Comparison of ENCODE assay signal across 27 mouse cellular contexts in genomic region chr17:51894278-51894677, GRCm38 (mm10).
DNase-seq lines count a peak whose midpoint lies in the region; ATAC-seq lines count a peak whose summit lies in the region.
"Had no signal": no experiment of that assay in that cellular context is flagged by ENCODE, and none has a peak within 500 bp of the region (broad histone marks: within the 10 kb centered on the region; RNA-seq: fewer than 3 reads in every experiment).

No protein-coding gene starts in this region.

- H3K36me3 ChIP-seq in forebrain, embryonic 16.5 days (ENCODE audit: control insufficient read depth, insufficient read depth), result no peaks in the 10 kb centered on the region
- H3K36me3 ChIP-seq: embryonic facial prominence, embryonic 13.5 days; embryonic facial prominence, embryonic 15.5 days; forebrain, embryonic 10.5 days; forebrain, embryonic 12.5 days; G1E had no signal

- H3K27me3 ChIP-seq in forebrain, embryonic 16.5 days (replicated peaks; ENCODE audit: control insufficient read depth, insufficient read depth, low read length), result no peaks in the 10 kb centered on the region
- H3K27me3 ChIP-seq: CH12.LX; embryonic facial prominence, embryonic 13.5 days; embryonic facial prominence, embryonic 15.5 days; forebrain, embryonic 12.5 days; Patski had no signal

- no peak overlapping the region for H3K27ac ChIP-seq in forebrain, embryonic 16.5 days (ENCODE audit: low read length)
- H3K27ac ChIP-seq: embryonic facial prominence, embryonic 13.5 days; embryonic facial prominence, embryonic 15.5 days; forebrain, embryonic 10.5 days; forebrain, embryonic 12.5 days had no signal

- 0 out of 2 replicates have a peak, but pooled peaks cover under 1% of the 10 kb centered on the region for H3K9me3 ChIP-seq in forebrain, embryonic 16.5 days (ENCODE audit: control insufficient read depth, low read length)
- H3K9me3 ChIP-seq: embryonic facial prominence, embryonic 15.5 days; forebrain, embryonic 10.5 days; forebrain, embryonic 12.5 days had no signal

- no peak overlapping the region for H3K9ac ChIP-seq in forebrain, embryonic 16.5 days (replicated peaks; ENCODE audit: low read depth, low read length)
- H3K9ac ChIP-seq: embryonic facial prominence, embryonic 13.5 days; embryonic facial prominence, embryonic 15.5 days; forebrain, embryonic 12.5 days; forebrain, postnatal 0 days had no signal

- no peak for ATAC-seq in forebrain, embryonic 16.5 days
- ATAC-seq: forebrain, embryonic 14.5 days; forebrain, postnatal 0 days; Patski had no signal

- no peak overlapping the region for H3K4me2 ChIP-seq in forebrain, embryonic 16.5 days (ENCODE audit: low read length)
- H3K4me2 ChIP-seq: embryonic facial prominence, embryonic 13.5 days; embryonic facial prominence, embryonic 15.5 days; forebrain, embryonic 12.5 days had no signal

- no peak overlapping the region for H3K4me3 ChIP-seq in forebrain, embryonic 16.5 days (replicated peaks; ENCODE audit: low read length)
- H3K4me3 ChIP-seq: embryonic facial prominence, embryonic 13.5 days; embryonic facial prominence, embryonic 15.5 days; erythroblast, embryonic 14.5 days; forebrain, embryonic 10.5 days; forebrain, embryonic 12.5 days had no signal

- peak; percentile 66 for DNase-seq in CD4-positive, CD25-positive, alpha-beta regulatory T cell, adult 2 months (ENCODE audit: low read depth, low spot score)
- DNase-seq in T-cell, adult 2 months (ENCODE audit: low spot score), result peak; percentile 63
- DNase-seq in induced T-regulatory cell, adult 2 months (ENCODE audit: low read depth), result peak; percentile 42
- peak; percentile 72 for DNase-seq in naive thymus-derived CD4-positive, alpha-beta T cell, adult 2 months (ENCODE audit: low read depth)
- no peak for DNase-seq in right cerebral cortex, postnatal 25 days
- no peak for DNase-seq in kidney, adult 18-20 months
- DNase-seq in adrenal gland, adult 8-10 months, result no peak
- DNase-seq: adrenal gland, postnatal 10 days; adrenal gland, postnatal 25 days; cerebellum, adult 11 months; cerebellum, adult 18-20 months; cerebellum, adult 8-10 months; cerebellum, adult 9-11 months; cerebellum, postnatal 14 days; cerebellum, postnatal 36 days; embryo, embryonic 11 days; forebrain, postnatal 0 days had no signal

- 93% methylated on average over 8 of the region's 8 CpGs for WGBS in forebrain, embryonic 16.5 days

- H3K4me1 ChIP-seq in forebrain, embryonic 16.5 days (replicated peaks; ENCODE audit: control insufficient read depth, insufficient read depth, low read length), result no peaks in the 10 kb centered on the region
- H3K4me1 ChIP-seq: embryonic facial prominence, embryonic 13.5 days; embryonic facial prominence, embryonic 15.5 days; forebrain, embryonic 10.5 days; forebrain, embryonic 12.5 days had no signal

Comparison
In these comparisons a context has a peak if more than half of its experiments do, and no peak if none do; other contexts are left out.
1. DNase-seq: peak in CD4-positive, CD25-positive, alpha-beta regulatory T cell, adult 2 months (single experiment), T-cell, adult 2 months (single experiment), induced T-regulatory cell, adult 2 months (single experiment) and naive thymus-derived CD4-positive, alpha-beta T cell, adult 2 months (single experiment); none in right cerebral cortex, postnatal 25 days (single experiment), kidney, adult 18-20 months (single experiment) and adrenal gland, adult 8-10 months (single experiment).